Mouse (Mus musculus): ENCODE measurements around the gene Rptor. TPM values are rescaled to one million over a fixed set of nuclear protein-coding genes. Genes with fewer than 3 reads are reported as not detected.

The Rptor gene
- polyA plus RNA-seq, 1 experiment from 2014 or later = 12.5 TPM

DNA sequence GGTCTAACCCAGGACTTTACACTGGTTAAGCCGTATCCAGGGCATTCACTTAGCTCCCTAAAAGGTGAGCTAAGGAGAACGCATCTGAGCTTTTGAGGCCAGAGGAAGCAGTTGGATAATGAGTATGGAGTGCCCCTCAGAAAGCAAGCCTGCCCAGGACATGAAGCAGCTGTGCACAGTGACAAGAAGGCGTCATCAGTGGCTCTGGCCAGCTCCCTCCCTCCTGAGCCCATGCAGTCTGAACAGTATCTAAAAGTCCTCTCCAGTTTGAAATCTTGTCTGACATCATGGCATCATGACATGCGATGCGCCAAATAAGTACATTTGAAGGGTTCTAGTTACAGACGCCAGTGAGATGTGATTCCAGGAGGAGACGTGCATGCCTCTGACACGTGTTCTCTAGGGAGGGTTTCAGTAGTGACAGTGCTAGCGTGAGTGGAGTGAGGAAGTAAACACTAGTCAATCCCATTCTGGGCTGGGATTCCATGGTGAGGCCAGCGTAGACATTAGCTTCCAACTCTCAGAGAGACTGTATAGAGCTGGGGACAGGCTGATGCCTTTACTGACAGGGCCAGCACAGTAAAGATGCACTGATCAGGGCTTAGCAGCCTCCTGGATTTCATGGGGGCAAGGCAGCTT lies 202.5 kb downstream of the Rptor start:
- Histone ChIP-seq H3K27me3 (no peaks in the 10 kb centered on the region), H3K4me3 (no peak overlapping the region), H3K27ac (no peak overlapping the region), H3K9ac (no peak overlapping the region), H3K4me1 (peaks cover 39% of the 10 kb centered on the region), H3K9me3 (no peaks in the 10 kb centered on the region), H3K36me3 (peaks cover 26% of the 10 kb centered on the region; the same call in 1 of the 2 replicates), H3K4me2 (no peak overlapping the region)
- no peak for ATAC-seq (ENCODE audit: insufficient number of reproducible peaks, insufficient read depth, low FRiP score, low TSS enrichment, low read depth)
- 90% methylated on average over 10 of the region's 10 CpGs for WGBS

DNA sequence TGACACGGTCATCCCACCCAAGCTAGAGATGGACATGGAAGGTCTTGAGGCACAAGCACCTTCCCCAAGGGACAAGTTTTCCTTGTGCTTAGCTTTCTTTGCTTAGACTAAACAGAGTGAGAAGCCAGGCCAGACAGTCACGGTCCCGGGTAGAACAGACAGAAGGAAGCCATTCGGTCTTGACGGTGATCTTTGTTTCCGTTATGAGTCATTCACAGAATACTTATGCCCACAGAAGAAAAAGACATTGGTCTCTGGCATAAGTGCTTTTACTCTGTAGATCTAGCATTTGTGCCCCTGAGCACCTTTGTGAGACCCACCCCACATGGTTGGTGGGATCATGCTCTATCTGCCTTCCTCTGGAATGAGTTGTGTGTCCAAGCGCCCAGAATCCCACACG lies 203.8 kb downstream of the Rptor start:
- peaks cover 28% of the 10 kb centered on the region for H3K36me3 ChIP-seq
- ATAC-seq (ENCODE audit: insufficient number of reproducible peaks, insufficient read depth, low FRiP score, low TSS enrichment, low read depth) = no peak
- H3K27me3 ChIP-seq = no peaks in the 10 kb centered on the region
- WGBS = 93% methylated on average over 8 of the region's 8 CpGs
- H3K27ac ChIP-seq = no peak overlapping the region
- H3K9me3 ChIP-seq = no peaks in the 10 kb centered on the region
- H3K4me2 ChIP-seq = no peak overlapping the region
- no peak overlapping the region for H3K4me3 ChIP-seq
- H3K9ac ChIP-seq = no peak overlapping the region
- H3K4me1 ChIP-seq = peaks cover 39% of the 10 kb centered on the region

DNA sequence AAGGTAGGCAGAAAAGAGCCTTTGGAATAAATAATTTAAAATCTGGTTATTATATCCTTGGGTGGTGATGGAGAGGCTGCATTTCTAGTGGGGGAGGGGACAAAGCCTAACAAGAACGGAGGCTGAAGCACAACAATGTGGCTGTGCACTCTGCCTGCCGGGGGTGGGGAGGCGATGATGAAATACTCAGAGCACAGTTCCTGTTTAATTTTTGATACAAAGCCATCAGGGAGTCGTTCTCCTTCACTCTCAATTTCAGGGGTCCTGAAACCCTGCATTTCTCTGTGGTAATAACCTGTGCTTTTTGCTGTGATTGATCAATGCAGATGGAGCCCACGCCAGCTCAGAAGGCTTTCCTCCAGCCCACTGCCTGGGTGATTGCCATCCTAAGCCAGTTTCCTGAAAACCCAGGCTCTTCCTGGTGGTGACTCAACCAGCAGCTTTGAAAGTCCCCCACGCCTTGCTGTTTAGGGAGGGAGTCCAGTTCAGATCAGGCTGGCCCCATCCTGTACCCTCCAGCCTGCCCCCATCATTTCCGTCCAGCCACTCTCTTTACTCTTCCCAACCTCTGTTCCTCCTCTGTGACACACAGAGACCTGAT lies 204.8 kb downstream of the Rptor start:
- no peak for ATAC-seq (ENCODE audit: insufficient number of reproducible peaks, insufficient read depth, low FRiP score, low TSS enrichment, low read depth)

DNA sequence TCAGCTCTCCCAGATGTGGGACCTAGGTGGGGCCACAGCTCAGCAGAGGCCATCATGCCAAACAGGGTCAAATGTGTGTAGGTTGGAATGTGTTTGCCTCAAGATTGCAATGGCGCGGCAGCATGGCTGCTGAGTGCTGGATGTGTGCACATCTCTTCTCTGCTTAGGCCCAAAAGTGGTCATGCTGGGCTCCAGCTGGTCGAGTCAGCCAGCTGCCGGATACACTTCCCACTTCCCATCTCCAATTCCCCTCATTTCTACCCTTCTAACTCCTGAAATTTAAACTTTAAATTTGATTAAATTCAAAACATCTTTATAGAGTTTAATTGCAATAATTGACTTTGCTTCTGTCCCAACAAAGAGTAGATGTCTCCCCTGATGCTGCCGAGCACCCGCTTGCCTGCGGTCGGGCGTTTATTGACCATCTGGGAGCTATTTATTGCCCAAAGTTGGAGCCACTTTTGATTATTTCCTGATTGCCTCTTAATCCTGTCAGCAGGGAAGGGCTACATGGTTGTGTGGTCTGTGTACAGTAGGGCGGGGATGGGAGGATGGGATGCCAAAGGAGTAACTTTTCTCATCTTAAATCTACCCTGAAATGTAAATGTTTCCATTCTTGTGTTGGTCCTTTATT lies 206.1 kb downstream of the Rptor start:
- 42% methylated on average over 10 of the region's 10 CpGs for WGBS
- Histone ChIP-seq H3K9me3 (no peaks in the 10 kb centered on the region), H3K9ac (no peak overlapping the region), H3K4me1 (peaks cover 33% of the 10 kb centered on the region), H3K36me3 (peaks cover 35% of the 10 kb centered on the region), H3K4me3 (no peak overlapping the region), H3K27ac (0 out of 2 replicates have a peak overlapping the region, but pooled peaks have one; percentile 9), H3K27me3 (no peaks in the 10 kb centered on the region), H3K4me2 (no peak overlapping the region)
- no peak for ATAC-seq (ENCODE audit: insufficient number of reproducible peaks, insufficient read depth, low FRiP score, low TSS enrichment, low read depth)

More for the DNA sequence above, 204.8 kb downstream of the Rptor start:
- Histone ChIP-seq H3K4me2 (no peak overlapping the region), H3K4me3 (no peak overlapping the region), H3K27ac (no peak overlapping the region), H3K9ac (no peak overlapping the region), H3K4me1 (peaks cover 33% of the 10 kb centered on the region), H3K27me3 (no peaks in the 10 kb centered on the region), H3K9me3 (no peaks in the 10 kb centered on the region), H3K36me3 (peaks cover 33% of the 10 kb centered on the region)
- 68% methylated on average over 7 of the region's 7 CpGs for WGBS

DNA sequence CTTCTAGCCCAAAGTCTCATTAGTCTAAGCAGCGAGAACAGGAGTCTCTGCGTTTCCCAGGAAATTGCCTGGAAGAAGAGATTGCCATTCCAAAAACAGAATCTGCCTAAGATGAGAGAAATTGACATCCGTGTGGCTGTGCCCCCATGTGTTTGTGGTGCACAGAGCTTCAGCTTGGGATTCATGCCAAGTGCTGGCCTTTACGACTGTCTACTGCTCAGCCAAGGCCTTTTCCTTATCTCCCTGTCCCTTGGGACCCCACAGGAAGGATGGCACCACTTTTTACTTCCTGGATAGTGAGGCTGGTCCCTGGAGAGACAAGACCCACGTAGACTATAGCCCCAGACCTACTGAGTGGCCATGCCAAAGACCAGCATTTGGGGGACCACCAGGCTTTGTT lies 206.6 kb downstream of the Rptor start:
- no peak overlapping the region for H3K4me3 ChIP-seq
- ATAC-seq (ENCODE audit: insufficient number of reproducible peaks, insufficient read depth, low FRiP score, low TSS enrichment, low read depth) = no peak
- peaks cover 33% of the 10 kb centered on the region for H3K4me1 ChIP-seq
- peaks cover 37% of the 10 kb centered on the region for H3K36me3 ChIP-seq
- 57% methylated on average over 5 of the region's 5 CpGs for WGBS
- H3K27me3 ChIP-seq = no peaks in the 10 kb centered on the region
- no peak overlapping the region for H3K4me2 ChIP-seq
- H3K9ac ChIP-seq = no peak overlapping the region
- no peaks in the 10 kb centered on the region for H3K9me3 ChIP-seq
- H3K27ac ChIP-seq = no peak overlapping the region

DNA sequence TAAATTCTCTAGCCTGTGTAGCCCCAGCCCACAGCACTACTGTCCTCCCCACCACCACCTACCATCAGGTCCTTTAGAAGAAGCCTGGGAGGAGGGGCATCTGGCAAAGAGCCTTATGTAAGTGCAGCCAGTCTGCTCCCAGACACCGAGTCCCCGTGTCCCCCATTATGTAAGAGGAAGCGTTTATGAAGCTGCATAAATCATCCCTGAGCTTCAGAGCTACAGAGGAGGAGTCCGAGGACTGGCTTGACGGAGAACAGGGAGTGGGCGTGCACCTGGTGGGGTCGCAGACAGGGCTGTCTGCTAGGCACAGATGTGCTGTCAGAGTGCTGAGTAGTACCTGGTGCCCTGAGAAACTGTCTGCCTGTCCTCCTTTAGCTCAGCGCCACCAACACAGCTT lies 208.3 kb downstream of the Rptor start:
- no peak for ATAC-seq (ENCODE audit: insufficient number of reproducible peaks, insufficient read depth, low FRiP score, low TSS enrichment, low read depth)
- peaks cover 33% of the 10 kb centered on the region for H3K4me1 ChIP-seq
- H3K4me2 ChIP-seq = no peak overlapping the region
- H3K27me3 ChIP-seq = no peaks in the 10 kb centered on the region
- H3K27ac ChIP-seq = no peak overlapping the region
- WGBS = 70% methylated on average over 8 of the region's 8 CpGs
- no peaks in the 10 kb centered on the region for H3K9me3 ChIP-seq
- no peak overlapping the region for H3K9ac ChIP-seq
- no peak overlapping the region for H3K4me3 ChIP-seq
- peaks cover 42% of the 10 kb centered on the region for H3K36me3 ChIP-seq

DNA sequence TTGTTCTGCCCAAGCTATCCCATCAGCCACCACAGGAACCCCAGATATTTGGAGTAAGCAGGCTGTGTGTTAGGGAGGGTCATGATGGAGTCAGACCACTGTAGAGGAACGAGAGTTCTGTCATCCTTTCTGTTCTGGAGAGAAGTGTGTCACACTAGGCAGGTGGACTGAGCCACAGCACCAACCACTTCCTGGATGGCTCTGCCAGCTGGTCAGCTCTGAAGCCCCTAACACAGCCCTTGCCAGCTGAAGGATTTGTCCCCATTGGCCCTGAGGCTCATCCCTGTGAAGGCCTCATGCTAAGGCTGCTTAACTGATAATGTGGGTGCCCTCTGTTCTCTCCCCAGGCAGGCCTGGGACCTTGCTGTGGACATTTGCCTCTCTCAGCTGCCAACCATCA lies 208.9 kb downstream of the Rptor start:
- no peak overlapping the region for H3K9ac ChIP-seq

DNA sequence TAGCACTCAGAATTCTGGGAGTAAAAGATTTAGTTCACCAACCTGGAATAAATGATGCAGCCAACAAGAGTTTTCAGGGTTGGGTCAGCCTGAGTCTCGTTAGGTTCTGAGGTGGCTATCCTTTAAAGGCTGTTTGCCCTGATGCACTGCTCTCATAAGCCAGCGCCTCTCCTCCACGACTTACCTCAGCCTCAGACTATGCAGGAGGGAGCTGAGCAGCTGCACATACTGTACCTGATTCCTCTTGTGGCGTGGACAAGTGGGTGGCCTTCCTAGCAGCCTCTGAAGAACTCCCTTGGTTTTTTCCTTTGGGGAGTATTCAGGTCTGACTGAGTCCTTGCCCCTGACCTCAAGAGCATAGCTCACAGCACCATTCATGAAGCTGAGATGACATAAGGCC lies 209.4 kb downstream of the Rptor start:
- Histone ChIP-seq H3K4me3 (no peak overlapping the region), H3K27ac (no peak overlapping the region), H3K9ac (no peak overlapping the region), H3K36me3 (peaks cover 48% of the 10 kb centered on the region), H3K4me1 (peaks cover 29% of the 10 kb centered on the region), H3K27me3 (no peaks in the 10 kb centered on the region), H3K9me3 (no peaks in the 10 kb centered on the region), H3K4me2 (no peak overlapping the region)
- no peak for ATAC-seq (ENCODE audit: insufficient number of reproducible peaks, insufficient read depth, low FRiP score, low TSS enrichment, low read depth)
- WGBS = 95% methylated on average over 4 of the region's 4 CpGs

More for the DNA sequence above, 208.9 kb downstream of the Rptor start:
- H3K4me2 ChIP-seq = no peak overlapping the region
- H3K4me3 ChIP-seq = no peak overlapping the region
- no peaks in the 10 kb centered on the region for H3K9me3 ChIP-seq
- peaks cover 33% of the 10 kb centered on the region for H3K4me1 ChIP-seq
- no peaks in the 10 kb centered on the region for H3K27me3 ChIP-seq
- 89% methylated on average over 1 of the region's 1 CpGs for WGBS
- H3K36me3 ChIP-seq = peaks cover 43% of the 10 kb centered on the region
- H3K27ac ChIP-seq = no peak overlapping the region
- ATAC-seq (ENCODE audit: insufficient number of reproducible peaks, insufficient read depth, low FRiP score, low TSS enrichment, low read depth) = no peak

DNA sequence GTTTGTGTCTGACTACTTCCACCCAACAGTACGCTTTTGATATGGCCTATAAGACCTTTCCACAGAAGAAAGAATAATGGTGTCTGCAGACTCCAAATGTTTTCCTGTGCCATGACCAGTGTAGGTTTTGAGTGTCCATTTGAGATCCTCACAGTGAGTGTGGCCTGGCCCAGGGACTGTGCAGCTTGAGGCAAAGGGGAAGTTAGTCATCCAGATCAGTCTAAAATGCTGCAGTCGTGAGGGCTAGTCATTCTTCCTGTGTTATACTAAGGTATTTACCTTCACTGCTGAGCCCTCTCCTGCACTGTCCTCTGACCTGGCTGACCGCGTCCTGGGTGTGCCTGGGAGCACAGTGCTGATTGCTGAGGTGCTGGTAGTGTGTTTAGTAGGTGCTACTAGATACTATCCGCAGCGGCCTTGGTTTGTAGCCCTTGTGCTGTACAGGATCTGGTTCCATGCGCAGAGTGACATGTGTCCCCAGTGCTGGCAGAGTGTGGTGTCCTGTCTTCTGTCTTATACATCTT lies 211.4 kb downstream of the Rptor start:
- Histone ChIP-seq H3K4me3 (no peak overlapping the region), H3K4me2 (no peak overlapping the region), H3K36me3 (peaks cover 65% of the 10 kb centered on the region), H3K4me1 (peaks cover 15% of the 10 kb centered on the region), H3K9ac (no peak overlapping the region), H3K27me3 (no peaks in the 10 kb centered on the region), H3K9me3 (no peaks in the 10 kb centered on the region), H3K27ac (no peak overlapping the region)
- no peak for ATAC-seq (ENCODE audit: insufficient number of reproducible peaks, insufficient read depth, low FRiP score, low TSS enrichment, low read depth)
- WGBS = 89% methylated on average over 7 of the region's 7 CpGs

DNA sequence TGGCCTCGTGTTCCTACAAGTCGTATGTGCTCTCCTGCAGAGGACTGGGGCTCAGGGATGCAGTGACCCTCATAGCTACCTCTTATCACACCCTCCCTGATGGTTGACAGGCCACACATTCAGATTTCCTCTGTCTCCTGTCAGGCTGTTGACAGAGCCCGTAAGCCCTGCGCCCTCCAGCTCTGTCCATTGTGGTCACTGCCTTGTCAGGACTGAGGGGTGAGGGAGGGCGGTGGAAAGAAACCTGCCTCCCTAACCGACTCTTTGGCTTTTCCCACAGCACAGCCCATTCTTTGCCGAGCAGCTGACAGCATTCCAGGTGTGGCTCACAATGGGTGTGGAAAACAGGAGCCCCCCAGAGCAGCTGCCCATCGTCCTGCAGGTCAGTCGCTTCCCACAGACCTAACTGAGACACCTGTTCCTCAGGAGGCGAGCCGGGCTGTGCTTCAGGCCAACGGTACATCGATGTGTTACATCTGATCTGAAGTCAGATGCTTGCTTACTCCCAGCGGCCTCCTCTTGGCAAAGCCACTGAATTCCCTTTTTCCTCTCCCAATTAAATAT lies 214.2 kb downstream of the Rptor start:
- Histone ChIP-seq H3K27me3 (no peaks in the 10 kb centered on the region), H3K27ac (no peak overlapping the region), H3K36me3 (peaks cover 69% of the 10 kb centered on the region), H3K9me3 (no peaks in the 10 kb centered on the region), H3K4me1 (peaks cover 5% of the 10 kb centered on the region; the same call in 1 of the 2 replicates), H3K4me3 (no peak overlapping the region), H3K4me2 (no peak overlapping the region), H3K9ac (no peak overlapping the region)
- 86% methylated on average over 14 of the region's 14 CpGs for WGBS
- ATAC-seq (ENCODE audit: insufficient number of reproducible peaks, insufficient read depth, low FRiP score, low TSS enrichment, low read depth) = no peak

DNA sequence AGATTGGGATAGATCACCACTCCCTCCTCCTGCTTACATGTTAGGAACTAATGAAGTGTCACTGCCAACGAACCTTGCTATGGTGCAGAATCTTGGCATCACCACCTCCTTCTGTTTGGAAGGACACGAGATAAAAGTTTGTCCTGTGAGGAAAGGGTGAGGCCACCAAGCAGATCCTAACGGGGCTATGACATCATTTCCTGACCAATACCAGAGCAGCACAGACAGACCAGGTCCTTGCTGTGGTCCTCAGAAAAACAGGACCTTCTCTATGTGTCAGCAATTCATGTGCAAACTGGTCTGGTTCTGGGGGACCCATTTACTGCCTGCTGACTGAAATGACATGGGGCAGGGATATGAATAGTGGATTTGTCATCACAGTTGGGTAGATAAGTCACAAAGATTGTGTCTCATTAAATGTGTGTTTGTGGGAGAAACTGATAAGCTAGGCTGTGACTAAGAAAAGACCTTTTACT lies 214.7 kb downstream of the Rptor start:
- no peak for ATAC-seq (ENCODE audit: insufficient number of reproducible peaks, insufficient read depth, low FRiP score, low TSS enrichment, low read depth)
- WGBS = 67% methylated on average over 3 of the region's 3 CpGs

More for the DNA sequence above, 214.7 kb downstream of the Rptor start:
- Histone ChIP-seq H3K27me3 (no peaks in the 10 kb centered on the region), H3K4me3 (no peak overlapping the region), H3K4me2 (no peak overlapping the region), H3K36me3 (peaks cover 69% of the 10 kb centered on the region), H3K27ac (no peak overlapping the region), H3K9ac (no peak overlapping the region), H3K4me1 (peaks cover 5% of the 10 kb centered on the region; the same call in 1 of the 2 replicates), H3K9me3 (no peaks in the 10 kb centered on the region)
